Mouse (Mus musculus): Measurements from ENCODE around the gene Sorbs1. TPM values are rescaled to one million over a fixed set of nuclear protein-coding genes. Genes with fewer than 3 reads are reported as not detected.

Sorbs1 gene
- total and polyA plus RNA-seq, 3 experiments: 2.1 to 6.2 (median 3.6) TPM

GRCm38 (mm10) chr19:40419315-40419714, 94.3 kb downstream of the Sorbs1 start:
- TF ChIP-seq JUND (conservative IDR thresholded peaks at IDR 0.05; ENCODE audit: low read depth, low read length): no peak
- TF ChIP-seq CTCF (conservative IDR thresholded peaks at IDR 0.05 in 1 of 2, IDR thresholded peaks at IDR 0.05 in 1 of 2; ENCODE audit: low read depth in 2 of 2, low read length in 2 of 2): no peak
- no peak for TF ChIP-seq BHLHE40 (IDR thresholded peaks at IDR 0.05; ENCODE audit: low read depth, low read length)
- no peak for TF ChIP-seq MEF2A (IDR thresholded peaks at IDR 0.05; ENCODE audit: borderline replicate concordance, low read depth, low read length)
- no peak for TF ChIP-seq NRF1 (IDR thresholded peaks at IDR 0.05; ENCODE audit: low read depth, low read length)
- TF ChIP-seq TCF12 (IDR thresholded peaks at IDR 0.05; ENCODE audit: low read depth, low read length): no peak
- no peak for TF ChIP-seq ZC3H11A (IDR thresholded peaks at IDR 0.05; ENCODE audit: low read depth, low read length)
- no peak for TF ChIP-seq KAT2A (IDR thresholded peaks at IDR 0.05; ENCODE audit: insufficient replicate concordance, low read length)
- TF ChIP-seq TBP (conservative IDR thresholded peaks at IDR 0.05; ENCODE audit: low read depth, low read length): no peak
- no peak for TF ChIP-seq UBTF (IDR thresholded peaks at IDR 0.05; ENCODE audit: low read depth, low read length)
- TF ChIP-seq EP300 (IDR thresholded peaks at IDR 0.05; ENCODE audit: low read length): no peak
- TF ChIP-seq JUN (IDR thresholded peaks at IDR 0.05; ENCODE audit: insufficient read depth, low read depth, low read length): no peak
- no peak for TF ChIP-seq ZKSCAN1 (IDR thresholded peaks at IDR 0.05; ENCODE audit: borderline replicate concordance, low read depth, low read length)
- no peak for TF ChIP-seq CHD2 (IDR thresholded peaks at IDR 0.05; ENCODE audit: low read length)
- TF ChIP-seq ZMIZ1 (IDR thresholded peaks at IDR 0.05; ENCODE audit: low read depth, low read length): no peak
- TF ChIP-seq IRF4 (IDR thresholded peaks at IDR 0.05; ENCODE audit: low read depth, low read length): no peak
- TF ChIP-seq MXI1 (IDR thresholded peaks at IDR 0.05; ENCODE audit: low read depth, low read length): no peak
- Histone ChIP-seq H3K36me3 (replicated peaks in 1 of 2; ENCODE audit: control insufficient read depth in 1 of 2, insufficient read depth in 1 of 2, low read length in 1 of 2) (no peaks in the 10 kb centered on the region), H3K9me3 (replicated peaks; ENCODE audit: low read length) (no peaks in the 10 kb centered on the region), H3K9ac (ENCODE audit: insufficient read depth, low read depth) (no peak overlapping the region), H3K27me3 (replicated peaks) (no peaks in the 10 kb centered on the region), H3K4me1 (ENCODE audit: control insufficient read depth in 1 of 2, insufficient read depth in 2 of 2) (peaks cover 0 to 5% of the 10 kb centered on the region in 2 experiments; a peak in 1 of 4 replicates), H3K27ac (ENCODE audit: insufficient read depth, low read depth) (no peak overlapping the region), H3K4me3 (replicated peaks in 1 of 3; ENCODE audit: low read depth in 2 of 3, low read length in 2 of 3, poor library complexity in 1 of 3) (no peak overlapping the region), H3K79me2 (replicated peaks; ENCODE audit: control insufficient read depth, extremely low read depth, insufficient read depth, poor library complexity, severe bottlenecking) (no peaks in the 10 kb centered on the region), H3K4me2 (ENCODE audit: insufficient read depth, low read depth, poor library complexity, severe bottlenecking) (no peak overlapping the region)
- no peak for DNase-seq (ENCODE audit: extremely low read depth)
- dilution Hi-C loops (cut with MboI; ENCODE audit: extremely low pct_ligation_motif_present, extremely low pct_unique_long_range_greater_than_20kb, low sequenced_read_pairs): no loop called here
- in situ Hi-C loops (cut with MboI; ENCODE audit: low pct_ligation_motif_present, low pct_unique_long_range_greater_than_20kb, low sequenced_read_pairs): no loop called here

GRCm38 (mm10) chr19:40417155-40417821, 96.3 kb downstream of the Sorbs1 start:
- dilution Hi-C loops (cut with MboI; ENCODE audit: extremely low pct_ligation_motif_present, extremely low pct_unique_long_range_greater_than_20kb, low sequenced_read_pairs) (no loop called here), in situ Hi-C loops (cut with MboI; ENCODE audit: low pct_ligation_motif_present, low pct_unique_long_range_greater_than_20kb, low sequenced_read_pairs) (no loop called here)
- no peaks in the 10 kb centered on the region for H3K9me3 ChIP-seq (replicated peaks; ENCODE audit: low read length)
- H3K4me1 ChIP-seq (ENCODE audit: control insufficient read depth in 1 of 2, insufficient read depth in 2 of 2): no peaks in the 10 kb centered on the region
- H3K4me2 ChIP-seq (ENCODE audit: insufficient read depth, low read depth, poor library complexity, severe bottlenecking): no peak overlapping the region
- H3K79me2 ChIP-seq (replicated peaks; ENCODE audit: control insufficient read depth, extremely low read depth, insufficient read depth, poor library complexity, severe bottlenecking): no peaks in the 10 kb centered on the region
- no peak overlapping the region for H3K4me3 ChIP-seq (replicated peaks in 1 of 3; ENCODE audit: low read depth in 2 of 3, low read length in 2 of 3, poor library complexity in 1 of 3)
- no peaks in the 10 kb centered on the region for H3K36me3 ChIP-seq (replicated peaks in 1 of 2; ENCODE audit: control insufficient read depth in 1 of 2, insufficient read depth in 1 of 2, low read length in 1 of 2)
- H3K27ac ChIP-seq (ENCODE audit: insufficient read depth, low read depth): no peak overlapping the region
- no peak for TF ChIP-seq USF2 (conservative IDR thresholded peaks at IDR 0.05; ENCODE audit: low read depth, low read length)
- no peak for TF ChIP-seq UBTF (IDR thresholded peaks at IDR 0.05; ENCODE audit: low read depth, low read length)
- no peak for TF ChIP-seq ZKSCAN1 (IDR thresholded peaks at IDR 0.05; ENCODE audit: borderline replicate concordance, low read depth, low read length)
- no peak for TF ChIP-seq POLR2AphosphoS2 (IDR thresholded peaks at IDR 0.05; ENCODE audit: low read depth, low read length)
- DNase-seq (ENCODE audit: extremely low read depth): no peak
- no peak overlapping the region for H3K9ac ChIP-seq (ENCODE audit: insufficient read depth, low read depth)
- no peaks in the 10 kb centered on the region for H3K27me3 ChIP-seq (replicated peaks)

All from CH12.LX (cell line).